Mouse (Mus musculus): ENCODE measurements around the gene Gstm7. TPM values are rescaled to one million over a fixed set of nuclear protein-coding genes. Genes with fewer than 3 reads are reported as not detected.

The Gstm7 gene
- polyA plus RNA-seq, 1 experiment from 2014 or later, result 39.2 TPM

GRCm38 (mm10) chr3:107877005-107877404 is 54.6 kb downstream of the Gstm7 start, which contains the start of gene Eps8l3:
Gene Eps8l3 (plus strand): TSS chr3:107877229.
- no peaks in the 10 kb centered on the region for H3K27me3 ChIP-seq (ENCODE audit: insufficient read depth, low read length)
- H3K27ac ChIP-seq (ENCODE audit: low read depth), result no peak within 1 kb of the TSS
- no peak within 1 kb of the TSS for H3K4me2 ChIP-seq (ENCODE audit: low read depth, low read length)
- TF ChIP-seq EP300 (IDR thresholded peaks at IDR 0.05; ENCODE audit: low read depth) (no peak), CTCF (IDR thresholded peaks at IDR 0.05; ENCODE audit: low read depth) (no peak)
- no peak within 1 kb of the TSS for H3K4me3 ChIP-seq (ENCODE audit: low read depth, low read length)
- ATAC-seq, result no peak
- H3K4me1 ChIP-seq (ENCODE audit: insufficient read depth), result no peaks in the 10 kb centered on the region
- H3K36me3 ChIP-seq (replicated peaks; ENCODE audit: insufficient read depth, low read length), result no peaks in the 10 kb centered on the region
- DNase-seq, result no peak
- 69% methylated on average over 5 of the region's 5 CpGs for WGBS (ENCODE audit: insufficient replicate concordance)
- H3K9me3 ChIP-seq (ENCODE audit: low read length), result no peaks in the 10 kb centered on the region
- no peak within 1 kb of the TSS for H3K9ac ChIP-seq (replicated peaks)

Other genes with a start within 250 kb of the Gstm7 start
- gene Ahcyl1, start 235.3 kb downstream of the Gstm7 start, polyA plus RNA-seq (2015; fragmentation: Nextera tagmentation; extraction: Ambion mirVana), result 18.1 and 19.8 TPM in 2 replicates
- gene Csf1, start 171.3 kb downstream of the Gstm7 start, polyA plus RNA-seq (2015; fragmentation: Nextera tagmentation; extraction: Ambion mirVana), result 6.6 and 7.2 TPM in 2 replicates
- not detected in 2 replicates for gene Eps8l3, start 54.6 kb downstream of the Gstm7 start, polyA plus RNA-seq (2015; fragmentation: Nextera tagmentation; extraction: Ambion mirVana)
- gene Gstm5, start 36.0 kb downstream of the Gstm7 start, polyA plus RNA-seq (2015; fragmentation: Nextera tagmentation; extraction: Ambion mirVana), result 126 and 134 TPM in 2 replicates
- gene Gstm6, start 11.9 kb upstream of the Gstm7 start, polyA plus RNA-seq (2015; fragmentation: Nextera tagmentation; extraction: Ambion mirVana), result 17.2 and 18.0 TPM in 2 replicates
- 1.9 and 2.0 TPM in 2 replicates for gene Gstm3, start 37.5 kb upstream of the Gstm7 start, polyA plus RNA-seq (2015; fragmentation: Nextera tagmentation; extraction: Ambion mirVana)
- gene Gstm2, start 54.6 kb upstream of the Gstm7 start, polyA plus RNA-seq (2015; fragmentation: Nextera tagmentation; extraction: Ambion mirVana), result 11.7 TPM in 2 replicates
- 188 and 211 TPM in 2 replicates for gene Gstm1, start 86.2 kb upstream of the Gstm7 start, polyA plus RNA-seq (2015; fragmentation: Nextera tagmentation; extraction: Ambion mirVana)
- gene Gstm4, start 113.1 kb upstream of the Gstm7 start, polyA plus RNA-seq (2015; fragmentation: Nextera tagmentation; extraction: Ambion mirVana), result 12.9 and 13.5 TPM in 2 replicates
- 17.3 and 23.0 TPM in 2 replicates for gene Ampd2, start 154.8 kb upstream of the Gstm7 start, polyA plus RNA-seq (2015; fragmentation: Nextera tagmentation; extraction: Ambion mirVana)
- 1.6 and 1.7 TPM in 2 replicates for gene Gnat2, start 161.0 kb upstream of the Gstm7 start, polyA plus RNA-seq (2015; fragmentation: Nextera tagmentation; extraction: Ambion mirVana)
- 41.9 and 49.1 TPM in 2 replicates for gene Gnai3, start 214.3 kb upstream of the Gstm7 start, polyA plus RNA-seq (2015; fragmentation: Nextera tagmentation; extraction: Ambion mirVana)
- gene Gpr61, start 223.1 kb upstream of the Gstm7 start, polyA plus RNA-seq (2015; fragmentation: Nextera tagmentation; extraction: Ambion mirVana), result not detected in 2 replicates

Data from liver, postnatal 0 days (tissue).